Mouse (Mus musculus) heart, adult 18-20 months (tissue): ENCODE results near the gene Ppp1r14c. TPM values are rescaled to one million over a fixed set of nuclear protein-coding genes. Genes with fewer than 3 reads are reported as not detected.

Experiments
- DNase-seq, 2 experiments: peaks; one replicate each; pipeline ENCODE4 v3.0.0; 2021 to 2022; ENCODE audit warnings: mixed read lengths in 1 of 2
- long read RNA-seq, 2 experiments: library from polyadenylated mRNA; stranded (forward); transcript quantifications; one replicate each; pipeline ENCODE4 v2.0.0; 2021
- total RNA-seq, 2 experiments: library from RNA; stranded (reverse); gene quantifications; 2 replicates each; pipeline ENCODE4 v1.2.3; 2021

The Ppp1r14c gene
- 100 to 1,000 TPM; 139 to 191 TPM for total RNA-seq
- long read RNA-seq, experiment 1, transcript Ppp1r14c-201 (4 exons, 2,617 nt) = major isoform, 244 of 265 reads
- long read RNA-seq, experiment 1, partial matches to known transcripts = 1 of 265 reads
- long read RNA-seq, experiment 1, other reads (novel, unspliced or antisense) = 18 of 265 reads
- long read RNA-seq, experiment 2, transcript Ppp1r14c-201 (4 exons, 2,617 nt) = major isoform, 91 of 110 reads
- long read RNA-seq, experiment 2, transcript Ppp1r14c-202 (2 exons, 2,013 nt) = minor isoform, 5 of 110 reads
- long read RNA-seq, experiment 2, partial matches to known transcripts = 0 of 110 reads
- long read RNA-seq, experiment 2, other reads (novel, unspliced or antisense) = 14 of 110 reads

- DNase-seq = peak; percentile 27 to 49
These were observed at the start of gene Ppp1r14c for GRCm38 (mm10) chr10:3366036-3366869. Ppp1r14c (plus strand) TSS chr10:3366057.

- DNase-seq = no peak
These were observed 44.5 kb upstream of the Ppp1r14c start for GRCm38 (mm10) chr10:3321406-3321805.

- DNase-seq = peak in 1 of 2 experiments; percentile 29
These were observed 40.4 kb upstream of the Ppp1r14c start for GRCm38 (mm10) chr10:3325447-3325846.

DNA sequence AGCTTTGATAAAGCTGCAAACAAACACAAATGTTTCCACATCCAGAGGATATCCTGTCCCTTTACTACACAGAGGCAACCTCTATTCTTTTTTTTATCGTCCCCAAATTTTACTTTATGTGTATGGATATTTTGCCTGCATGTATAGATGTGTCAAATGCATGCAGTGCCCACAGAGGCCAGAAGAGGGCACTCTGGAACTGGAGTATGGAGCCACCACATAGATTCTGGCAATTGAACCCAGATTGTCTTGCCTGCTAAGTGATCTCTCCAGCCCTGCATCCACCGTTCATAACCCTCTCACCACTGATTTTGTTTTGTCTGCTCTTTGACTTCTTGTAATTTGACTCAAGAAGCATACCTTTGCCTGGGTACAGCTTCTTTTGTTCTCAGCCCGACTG, 33.0 kb upstream of the Ppp1r14c start:
- peak; percentile 39 to 88 for DNase-seq

- no peak for DNase-seq
These were observed 31.3 kb upstream of the Ppp1r14c start for GRCm38 (mm10) chr10:3334570-3334969.

DNA sequence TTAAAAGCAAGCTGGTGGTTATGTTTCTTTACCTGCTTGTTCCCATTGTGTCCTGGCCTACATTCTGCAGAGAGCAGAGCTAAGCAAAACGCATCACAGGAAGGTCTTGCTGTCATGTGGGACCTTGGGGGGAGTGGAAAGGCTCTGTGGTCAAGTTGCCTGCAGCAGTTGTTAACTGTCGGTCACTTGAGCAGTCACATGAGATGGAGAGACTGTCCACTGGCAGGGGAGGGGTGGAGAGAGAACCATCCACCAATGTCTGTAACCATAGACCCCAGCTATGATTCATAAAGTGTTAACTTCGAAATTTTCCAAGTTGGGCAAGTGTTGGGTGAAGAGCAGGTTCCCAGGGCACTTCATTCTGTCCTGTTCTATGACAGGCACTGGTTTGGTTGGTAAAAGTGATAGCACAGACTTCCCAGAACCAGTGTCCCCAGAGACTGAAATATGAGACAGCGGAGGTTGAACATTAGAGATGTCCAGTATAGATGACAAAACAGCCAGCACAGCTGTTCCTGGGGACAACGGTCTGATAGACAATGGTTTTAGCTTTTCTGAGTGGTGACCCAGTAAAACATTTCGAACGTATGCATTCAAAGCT, 29.0 kb upstream of the Ppp1r14c start:
- peak; percentile 34 to 60 for DNase-seq

- DNase-seq = peak; percentile 70 to 84
These were observed 28.4 kb upstream of the Ppp1r14c start for GRCm38 (mm10) chr10:3337330-3337901.

- DNase-seq = no peak
These were observed 20.2 kb upstream of the Ppp1r14c start for GRCm38 (mm10) chr10:3345706-3346105.

GRCm38 (mm10) chr10:3359531-3359930, 6.3 kb upstream of the Ppp1r14c start:
- DNase-seq = no peak

DNA sequence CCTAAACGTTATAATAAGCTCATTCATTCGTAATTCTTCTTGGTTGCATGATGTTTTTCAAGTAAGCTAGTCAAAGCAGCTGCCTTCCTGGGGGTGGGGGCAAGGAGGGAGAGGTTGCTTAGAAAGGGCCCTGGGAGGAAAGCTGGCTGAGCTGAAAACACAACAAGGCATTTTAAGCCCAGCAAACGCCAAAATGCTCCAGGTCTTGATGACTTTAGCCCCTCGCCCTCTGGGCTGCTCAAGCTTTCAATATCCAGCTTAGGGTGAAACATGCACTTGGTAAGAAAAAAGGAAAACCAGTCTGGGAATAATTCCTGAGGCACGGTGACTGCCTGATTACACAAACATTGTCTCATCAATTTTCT, 204 bp upstream of the Ppp1r14c start:
- DNase-seq = no peak

DNA sequence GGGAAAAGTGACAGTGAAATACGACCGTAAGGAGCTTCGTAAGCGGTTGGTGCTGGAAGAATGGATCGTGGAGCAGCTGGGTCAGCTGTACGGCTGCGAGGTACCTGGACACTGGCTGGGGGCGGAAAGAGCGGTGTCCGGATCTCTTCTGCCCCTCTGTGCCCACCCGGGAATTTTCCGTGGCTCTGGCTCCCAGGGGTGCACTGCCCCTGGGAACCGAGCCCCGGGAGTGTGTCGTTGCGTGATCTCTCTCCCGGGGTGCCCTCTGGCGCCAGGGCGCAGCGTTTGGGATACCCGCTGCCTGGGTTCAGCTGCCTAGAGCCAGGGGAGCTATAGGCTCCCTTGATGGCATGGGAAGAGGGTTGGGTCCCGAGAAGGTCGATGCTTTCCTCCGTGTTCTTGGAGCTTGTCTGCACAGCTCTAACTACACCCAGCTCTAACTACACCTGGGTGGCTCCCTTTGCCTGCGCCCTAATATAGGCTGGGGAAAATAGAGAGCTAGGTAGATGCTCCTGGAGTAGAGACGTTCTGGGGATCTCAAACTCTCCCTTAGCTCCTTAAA, 1.1 kb downstream of the Ppp1r14c start:
- peak; percentile 43 to 47 for DNase-seq

GRCm38 (mm10) chr10:3367440-3367839, 1.6 kb downstream of the Ppp1r14c start:
- DNase-seq = peak in 1 of 2 experiments; percentile 14

DNA sequence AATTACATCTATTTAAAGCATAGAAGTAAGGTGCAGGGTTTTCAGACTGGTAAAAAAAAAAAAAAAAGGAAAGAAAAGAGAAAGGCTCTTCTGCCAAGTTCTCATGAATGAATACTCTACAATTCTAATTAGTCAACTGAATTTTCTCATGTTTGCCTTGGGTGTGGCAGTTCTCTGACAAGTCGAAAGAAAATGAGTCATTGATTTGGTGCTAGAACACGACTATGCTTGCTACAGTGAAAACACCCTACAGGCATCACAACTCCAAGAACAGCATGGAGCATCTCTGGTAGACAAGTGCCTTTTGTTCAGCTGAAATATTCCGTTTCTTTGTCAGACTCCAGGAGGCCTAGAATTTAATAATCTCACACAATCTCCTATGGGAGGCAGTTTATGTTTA, 17.3 kb downstream of the Ppp1r14c start:
- no peak for DNase-seq

DNA sequence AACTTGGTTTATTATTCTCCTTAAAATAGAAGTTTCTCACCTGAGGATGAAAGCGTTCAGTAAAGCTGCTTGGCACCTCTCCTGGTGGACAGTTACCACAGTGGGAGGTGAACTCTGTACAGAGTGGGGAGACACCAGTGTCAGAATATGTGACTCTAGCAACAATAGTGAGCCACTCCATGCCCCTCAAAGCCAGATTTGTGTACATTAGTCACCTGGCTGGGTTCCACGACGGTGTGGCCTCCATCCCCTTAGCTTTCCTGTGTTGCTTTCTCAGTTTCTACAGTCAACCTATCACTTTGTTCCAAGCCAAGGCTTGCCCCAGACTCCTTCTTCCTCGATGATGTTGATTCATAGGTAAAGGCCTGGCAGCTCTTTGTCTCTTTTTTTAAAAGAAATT, 26.4 kb downstream of the Ppp1r14c start:
- no peak for DNase-seq

- DNase-seq = no peak
These were observed 27.7 kb downstream of the Ppp1r14c start for GRCm38 (mm10) chr10:3393548-3393947.

DNA sequence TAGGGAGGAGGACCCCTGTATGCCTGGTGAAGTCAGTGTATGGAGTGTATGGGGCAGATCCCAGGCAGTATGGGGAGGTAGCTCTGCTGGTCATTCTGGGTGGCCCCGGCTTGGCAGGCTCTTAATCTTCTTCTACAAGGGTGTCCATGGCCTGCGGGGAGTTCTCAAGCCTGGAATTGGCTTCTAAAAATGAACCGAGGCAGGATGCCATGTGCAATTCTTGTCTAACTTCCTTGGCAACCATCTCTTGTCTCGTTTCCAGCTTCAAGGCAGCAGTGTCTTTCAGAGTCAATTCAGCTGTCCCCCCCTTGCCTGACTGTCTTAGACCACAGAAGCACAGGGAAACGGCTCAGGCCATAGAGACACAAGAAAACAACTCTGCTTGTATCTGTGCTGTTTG, 28.3 kb downstream of the Ppp1r14c start:
- DNase-seq = peak; percentile 80 to 84

DNA sequence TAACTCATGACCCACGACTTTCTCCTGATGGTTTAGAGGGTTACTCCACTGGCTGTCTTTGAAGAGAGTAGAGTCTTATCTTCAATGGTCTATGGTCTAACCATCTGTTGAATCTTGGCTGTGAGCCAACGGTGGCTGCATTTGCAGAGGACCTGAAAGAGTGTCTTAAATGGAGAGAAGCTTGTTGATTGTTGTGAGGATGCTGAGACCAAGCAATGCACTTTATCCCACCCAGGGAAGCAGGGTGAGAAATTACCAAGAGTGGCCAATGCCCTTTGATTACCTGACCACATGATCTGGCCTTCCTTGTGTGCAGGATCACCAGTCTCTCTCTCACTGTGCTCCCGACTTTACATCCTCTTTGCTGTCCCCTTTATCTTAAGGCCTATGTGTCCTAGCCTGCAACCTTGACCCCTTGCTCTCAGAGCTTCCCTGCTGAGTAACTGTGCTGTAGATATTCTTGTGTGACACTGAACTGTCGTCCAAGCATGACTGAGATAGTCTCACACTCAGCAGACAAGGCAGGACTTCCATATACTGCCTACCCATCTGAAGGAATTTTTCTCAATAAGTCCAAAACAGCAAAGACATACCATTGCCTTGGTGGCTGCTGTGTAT, 28.9 kb downstream of the Ppp1r14c start:
- DNase-seq = peak; percentile 50 to 58

DNA sequence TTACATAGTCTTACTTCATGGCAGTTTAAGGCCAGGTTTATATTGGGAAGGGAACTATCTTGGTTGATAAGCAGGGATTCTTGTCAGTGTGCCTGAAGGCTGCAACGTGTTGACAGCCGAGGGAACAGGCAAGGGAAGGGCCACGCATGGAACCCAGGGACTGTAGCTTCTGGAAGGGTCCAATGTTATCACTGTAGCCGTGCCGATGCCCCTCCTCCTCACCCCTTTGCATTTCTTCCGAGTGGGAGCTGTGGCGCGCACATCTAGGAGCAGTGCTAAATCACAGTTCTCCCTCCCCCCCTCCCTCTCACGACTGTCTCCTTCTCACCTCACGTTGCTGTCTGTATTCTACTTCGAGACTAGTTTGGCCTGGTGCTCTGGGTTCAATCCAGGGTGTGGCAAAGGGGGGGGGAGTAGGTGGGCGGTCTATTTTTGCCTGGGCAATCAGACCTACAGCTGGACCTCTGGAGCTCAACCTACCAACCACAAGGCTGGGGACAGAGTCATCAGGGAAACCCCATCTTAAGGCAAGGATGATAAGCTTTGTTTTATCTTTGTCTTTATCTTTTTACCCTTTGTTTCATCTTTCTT, 29.6 kb downstream of the Ppp1r14c start:
- peak; percentile 71 to 84 for DNase-seq

- peak; percentile 54 to 80 for DNase-seq
These were observed 30.3 kb downstream of the Ppp1r14c start for GRCm38 (mm10) chr10:3396008-3396795.

DNA sequence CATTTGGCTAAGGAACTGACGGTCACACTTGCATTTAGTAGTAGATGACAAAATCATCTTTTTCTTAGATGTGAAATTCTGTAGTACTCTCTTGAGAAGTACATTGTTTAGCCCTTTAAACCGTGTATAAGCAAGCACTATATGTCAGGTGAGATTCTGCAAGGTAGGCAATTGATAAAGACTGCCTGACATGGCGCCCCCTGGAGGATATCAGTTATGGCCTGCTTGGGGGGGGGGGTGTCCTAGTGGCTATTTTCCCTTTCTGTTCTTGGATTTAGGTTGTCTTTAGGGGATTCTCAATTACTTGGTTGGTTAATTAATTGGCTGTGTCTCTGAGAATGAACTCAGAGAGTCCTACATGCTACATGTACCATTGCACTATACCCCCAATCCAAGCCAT, 31.5 kb downstream of the Ppp1r14c start:
- DNase-seq = no peak

- no peak for DNase-seq
These were observed 32.2 kb downstream of the Ppp1r14c start for GRCm38 (mm10) chr10:3398051-3398450.
